Mouse (Mus musculus) brain, embryonic 14.5 days (tissue): Measurements from ENCODE around the gene Iqgap3.

Experiments
- CTCF ChIP-seq: fragments of 200-500 bp; IDR thresholded peaks from 2 replicates; pipeline ENCODE4 v1.5.1; 2012; ENCODE audit warnings: inconsistent platforms, mild to moderate bottlenecking, moderate library complexity, borderline replicate concordance; ENCODE audit not compliant: insufficient read depth, insufficient read length; ENCODE audit errors: extremely low read depth
- POLR2A ChIP-seq: fragments of 200-500 bp; IDR thresholded peaks from 2 replicates; pipeline ENCODE4 v1.6.1; 2012; ENCODE audit warnings: mild to moderate bottlenecking, inconsistent platforms, borderline replicate concordance; ENCODE audit not compliant: poor library complexity, insufficient read depth, insufficient read length, severe bottlenecking; ENCODE audit errors: extremely low read depth

GRCm38 (mm10) chr3:88074351-88074750 is 7.4 kb upstream of the Iqgap3 start:
- no peak for TF ChIP-seq CTCF
- no peak for TF ChIP-seq POLR2A
